Mouse (Mus musculus) T-cell, adult 2 months (primary cell): ENCODE results near the gene Slitrk2.

Source experiments
- DNase-seq: peaks from one replicate; pipeline ENCODE4 v3.0.0; 2022; ENCODE audit warnings: low spot score

Slitrk2 gene

GRCm38 (mm10) chrX:66648911-66649620, at the start of gene Slitrk2:
Slitrk2 (plus strand) TSS chrX:66649318.
- DNase-seq: no peak

GRCm38 (mm10) chrX:66605490-66605889, 43.6 kb upstream of the Slitrk2 start:
- DNase-seq: no peak

- no peak for DNase-seq
Measured at GRCm38 (mm10) chrX:66652455-66653144, 3.5 kb downstream of the Slitrk2 start.

GRCm38 (mm10) chrX:66657365-66657764, 8.2 kb downstream of the Slitrk2 start:
- DNase-seq: no peak

- no peak for DNase-seq
Measured at GRCm38 (mm10) chrX:66676959-66677358, 27.8 kb downstream of the Slitrk2 start.

GRCm38 (mm10) chrX:66678646-66679045, 29.5 kb downstream of the Slitrk2 start:
- DNase-seq: no peak
